Mouse (Mus musculus) bone marrow macrophage, adult 2 months (primary cell): Measurements from ENCODE around the gene Cry2. TPM values are rescaled to one million over a fixed set of nuclear protein-coding genes. Genes with fewer than 3 reads are reported as not detected.

Source experiments
- H3K27ac ChIP-seq: 2 replicates; pipeline ENCODE4 v1.5.1; 2012; ENCODE audit warnings: low read depth, low read length; ENCODE audit not compliant: insufficient read depth
- H3K4me1 ChIP-seq: 2 replicates; pipeline ENCODE4 v1.6.1; 2012; ENCODE audit warnings: low read length; ENCODE audit not compliant: control insufficient read depth, insufficient read depth
- H3K4me3 ChIP-seq: 2 replicates; pipeline ENCODE4 v1.5.1; 2012; ENCODE audit warnings: mild to moderate bottlenecking, low read length, moderate library complexity; ENCODE audit not compliant: insufficient read depth
- CTCF ChIP-seq: IDR thresholded peaks from 2 replicates; pipeline ENCODE4 v1.5.1; 2012; ENCODE audit warnings: low read depth, mild to moderate bottlenecking, low read length, moderate library complexity
- POLR2A ChIP-seq: IDR thresholded peaks from 2 replicates; pipeline ENCODE4 v1.6.1; 2012; ENCODE audit warnings: mild to moderate bottlenecking, low read depth, low read length, borderline replicate concordance
- polyA plus RNA-seq: library from polyadenylated mRNA; stranded (reverse); fragments of >200 nt; gene quantifications from 2 replicates; pipeline ENCODE4 v1.2.4, GENCODE M21; 2012; ENCODE audit not compliant: missing spikeins, insufficient read depth, insufficient read length

The Cry2 gene
- polyA plus RNA-seq, 1 experiment = 5.4 TPM

GRCm38 (mm10) chr2:92370821-92371805, 62.7 kb downstream of the Cry2 start:
- TF ChIP-seq POLR2A (no peak), CTCF (no peak)
- Histone ChIP-seq H3K4me3 (peak overlapping the region; percentile 50), H3K27ac (no peak overlapping the region), H3K4me1 (peaks cover 2% of the 10 kb centered on the region; the same call in 1 of the 2 replicates)

GRCm38 (mm10) chr2:92370375-92370774, 63.5 kb downstream of the Cry2 start:
- TF ChIP-seq POLR2A (no peak), CTCF (no peak)
- H3K27ac ChIP-seq = no peak overlapping the region
- H3K4me1 ChIP-seq = 0 out of 2 replicates have a peak, but pooled peaks cover 2% of the 10 kb centered on the region
- H3K4me3 ChIP-seq = peak overlapping the region; percentile 50

- Histone ChIP-seq H3K4me1 (no peaks in the 10 kb centered on the region), H3K27ac (no peak overlapping the region), H3K4me3 (no peak overlapping the region)
- TF ChIP-seq POLR2A (no peak), CTCF (no peak)
Measured at GRCm38 (mm10) chr2:92367383-92368029, 66.3 kb downstream of the Cry2 start.

- no peak for TF ChIP-seq POLR2A
- TF ChIP-seq CTCF = no peak
- no peak overlapping the region for H3K4me3 ChIP-seq
Measured at GRCm38 (mm10) chr2:92365568-92365967, 68.3 kb downstream of the Cry2 start.

GRCm38 (mm10) chr2:92364086-92364485, 69.8 kb downstream of the Cry2 start:
- no peaks in the 10 kb centered on the region for H3K4me1 ChIP-seq
- no peak overlapping the region for H3K27ac ChIP-seq
- no peak overlapping the region for H3K4me3 ChIP-seq
- TF ChIP-seq CTCF = no peak
- no peak for TF ChIP-seq POLR2A

More at GRCm38 (mm10) chr2:92365568-92365967, 68.3 kb downstream of the Cry2 start:
- Histone ChIP-seq H3K4me1 (no peaks in the 10 kb centered on the region), H3K27ac (no peak overlapping the region)

- Histone ChIP-seq H3K4me3 (no peak overlapping the region), H3K4me1 (no peaks in the 10 kb centered on the region), H3K27ac (no peak overlapping the region)
- TF ChIP-seq CTCF = no peak
- no peak for TF ChIP-seq POLR2A
Measured at GRCm38 (mm10) chr2:92362571-92363228, 71.1 kb downstream of the Cry2 start.

- Histone ChIP-seq H3K27ac (no peak overlapping the region), H3K4me1 (no peaks in the 10 kb centered on the region), H3K4me3 (no peak overlapping the region)
- TF ChIP-seq CTCF = no peak
- no peak for TF ChIP-seq POLR2A
Measured at GRCm38 (mm10) chr2:92361795-92362194, 72.0 kb downstream of the Cry2 start.

GRCm38 (mm10) chr2:92360893-92361292, 73.0 kb downstream of the Cry2 start:
- Histone ChIP-seq H3K4me1 (no peaks in the 10 kb centered on the region), H3K4me3 (no peak overlapping the region), H3K27ac (no peak overlapping the region)
- TF ChIP-seq CTCF = no peak
- no peak for TF ChIP-seq POLR2A

GRCm38 (mm10) chr2:92360186-92360823, 73.5 kb downstream of the Cry2 start:
- no peaks in the 10 kb centered on the region for H3K4me1 ChIP-seq
- H3K4me3 ChIP-seq = no peak overlapping the region
- TF ChIP-seq CTCF (no peak), POLR2A (no peak)
- H3K27ac ChIP-seq = no peak overlapping the region
